Mouse (Mus musculus) T-helper 1 cell (primary cell): ENCODE measurements around the gene Dtx1.

Experiments
- in situ Hi-C: fragments of 300-600 bp; cut with MboI, MseI; formaldehyde crosslinking; loops from one replicate; pipeline ENCODE4 v1.15.1; 2025; ENCODE audit warnings: high pct_unique_total_duplicates

The Dtx1 gene

GRCm38 (mm10) chr5:120679676-120680555 is 31.8 kb downstream of the Dtx1 start:
- in situ Hi-C loops = no loop called here

DNA sequence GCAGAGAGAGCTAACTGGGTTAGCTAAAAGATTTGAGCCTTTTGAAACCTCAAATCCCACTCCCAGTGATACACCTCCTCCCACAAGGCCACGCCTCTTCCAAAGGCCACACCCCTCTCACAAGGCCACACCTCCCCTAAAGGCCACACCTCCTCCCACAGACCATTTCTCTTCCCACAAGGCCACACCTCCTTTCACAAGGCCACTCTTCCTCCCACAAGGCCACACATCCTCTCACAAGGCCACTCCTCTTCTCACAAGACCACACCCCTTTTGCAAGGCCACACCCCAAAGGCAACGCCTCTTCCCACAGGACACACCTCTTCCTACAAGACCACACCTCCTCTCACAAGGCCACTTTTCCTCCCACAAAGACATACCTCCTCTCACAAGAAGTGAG is 34.2 kb downstream of the Dtx1 start:
- in situ Hi-C loops = no loop called here

- in situ Hi-C loops = no loop called here
Observed at GRCm38 (mm10) chr5:120674229-120675145, 37.2 kb downstream of the Dtx1 start.

DNA sequence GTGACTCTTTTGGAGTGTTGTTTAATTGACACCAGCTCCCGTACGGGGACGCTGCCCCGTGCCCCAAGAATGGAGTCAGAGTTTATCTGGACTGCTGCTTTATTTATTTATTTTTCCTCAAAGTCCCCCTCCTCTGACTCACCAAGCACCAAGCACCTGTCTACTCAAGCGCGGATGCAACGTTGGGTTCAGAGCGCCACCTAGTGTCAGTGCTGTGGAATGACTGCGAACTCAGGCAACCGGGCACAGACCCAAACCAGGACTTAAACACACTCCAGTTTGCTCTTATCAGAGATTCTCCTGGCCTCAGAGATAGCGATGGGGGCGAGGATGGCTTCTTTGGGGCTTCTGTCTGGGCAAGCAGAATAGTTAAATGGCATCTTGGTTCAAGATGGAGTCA is 38.1 kb downstream of the Dtx1 start:
- in situ Hi-C loops = no loop called here

GRCm38 (mm10) chr5:120671865-120672264 is 39.9 kb downstream of the Dtx1 start:
- in situ Hi-C loops = no loop called here

DNA sequence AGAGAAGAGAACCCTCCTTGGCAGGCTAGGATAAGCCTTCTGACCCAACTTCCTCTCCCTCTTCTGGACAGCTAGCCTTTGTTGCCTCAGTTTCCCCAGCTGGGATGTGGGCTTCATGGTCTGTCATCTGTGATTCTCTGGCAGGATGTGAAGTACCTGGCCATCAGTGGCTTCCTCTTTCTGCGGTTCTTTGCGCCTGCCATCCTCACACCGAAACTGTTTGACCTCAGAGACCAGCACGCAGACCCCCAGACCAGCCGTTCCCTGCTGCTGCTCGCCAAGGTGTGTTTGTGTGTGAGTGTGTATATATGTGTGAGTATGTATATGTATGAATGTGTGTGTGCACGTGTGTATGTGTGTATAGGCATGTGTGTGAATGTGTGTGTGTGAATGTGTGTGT is 41.6 kb downstream of the Dtx1 start:
- in situ Hi-C loops = no loop called here

DNA sequence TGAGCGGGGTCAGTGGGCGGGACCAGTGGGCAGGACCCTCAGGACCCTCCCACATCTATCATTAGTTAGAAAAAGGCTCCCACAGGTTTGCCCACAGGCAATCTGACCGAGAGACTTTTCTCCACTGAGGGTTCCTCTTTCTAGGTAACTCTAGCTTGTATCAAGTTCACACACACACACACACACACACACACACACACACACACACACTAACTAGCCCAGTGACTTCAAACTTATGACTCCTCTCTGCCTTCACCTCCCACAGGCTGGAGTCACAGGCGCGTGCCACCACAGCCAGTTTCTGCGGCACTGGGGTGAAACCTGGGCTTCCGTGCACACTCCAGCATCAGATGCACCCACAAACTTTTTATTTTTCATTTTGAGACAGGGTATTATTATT is 43.0 kb downstream of the Dtx1 start:
- in situ Hi-C loops = no loop called here

- in situ Hi-C loops = loop anchor here (5.0 kb wide), 1 partner anchor 43 kb away; no protein-coding TSS in a partner anchor
Observed at GRCm38 (mm10) chr5:120664888-120665287, 46.8 kb downstream of the Dtx1 start.

- in situ Hi-C loops = loop anchor here (5.0 kb wide), 1 partner anchor 39 kb away; no protein-coding TSS in a partner anchor
Observed at GRCm38 (mm10) chr5:120660816-120661215, 50.9 kb downstream of the Dtx1 start.

DNA sequence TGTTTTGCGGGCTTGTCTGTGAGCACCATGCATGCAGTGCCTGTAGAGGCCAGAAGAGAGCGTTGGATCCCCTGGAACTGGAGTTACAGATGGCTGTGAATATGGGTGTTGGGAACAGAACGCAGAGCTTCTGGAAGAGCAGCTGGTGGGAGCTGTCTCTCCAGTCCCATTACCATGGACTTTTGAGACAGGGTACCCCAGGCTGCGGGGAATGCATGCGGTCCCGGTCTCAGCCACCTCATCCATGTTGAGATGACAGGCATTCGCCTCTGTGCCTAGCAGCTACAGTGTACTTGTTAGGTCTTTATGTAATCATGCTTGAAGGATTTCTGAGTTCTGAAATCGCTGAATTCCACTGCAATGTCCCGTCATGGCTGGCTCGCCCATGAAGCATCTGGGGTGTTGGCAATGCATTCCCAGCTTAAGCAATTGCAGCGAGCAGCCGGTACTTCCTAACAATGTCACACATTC is 55.4 kb downstream of the Dtx1 start:
- in situ Hi-C loops = no loop called here

DNA sequence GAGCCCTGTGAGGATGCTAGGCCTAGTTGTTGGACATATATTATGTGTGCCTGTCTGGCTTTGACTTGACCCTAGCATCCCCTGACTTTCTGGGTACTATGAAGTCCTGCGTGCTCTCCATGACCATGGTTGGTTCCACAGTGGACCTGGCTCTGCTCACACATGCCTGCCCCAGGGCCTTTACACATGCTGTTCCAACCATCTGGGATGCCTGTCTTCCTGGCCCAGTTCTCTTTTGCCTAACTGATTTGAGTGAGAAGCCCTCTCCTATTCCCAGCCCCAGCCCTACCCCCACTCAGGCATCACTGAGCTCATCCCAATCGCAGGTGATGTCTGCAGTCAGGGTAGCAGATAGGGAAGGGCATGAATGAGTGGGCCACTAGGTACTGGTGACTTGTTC is 57.9 kb downstream of the Dtx1 start:
- in situ Hi-C loops = no loop called here

- in situ Hi-C loops = no loop called here
Observed at GRCm38 (mm10) chr5:120652915-120653701, 58.6 kb downstream of the Dtx1 start.

GRCm38 (mm10) chr5:120651230-120651629 is 60.5 kb downstream of the Dtx1 start:
- in situ Hi-C loops = no loop called here

DNA sequence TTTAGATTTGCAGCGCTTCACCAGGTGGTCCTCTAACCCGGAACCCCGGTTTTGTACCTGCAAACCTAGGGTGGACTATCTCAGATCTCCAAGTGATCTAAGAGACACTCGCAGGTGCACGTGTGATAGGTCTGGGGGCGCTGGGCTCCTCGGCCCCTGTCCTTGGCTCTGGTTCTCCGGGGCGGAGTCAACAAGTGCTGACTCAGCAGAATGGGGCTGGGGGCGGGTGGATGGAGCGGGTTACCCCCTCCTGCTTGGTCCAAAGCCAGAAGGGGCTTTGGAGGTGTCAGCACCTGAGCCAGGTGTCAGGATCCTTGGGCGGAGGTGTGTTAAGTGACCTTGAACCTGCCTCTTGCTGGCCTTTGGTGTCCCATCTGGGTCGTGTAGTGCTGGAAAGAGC is 61.8 kb downstream of the Dtx1 start:
- in situ Hi-C loops = no loop called here

DNA sequence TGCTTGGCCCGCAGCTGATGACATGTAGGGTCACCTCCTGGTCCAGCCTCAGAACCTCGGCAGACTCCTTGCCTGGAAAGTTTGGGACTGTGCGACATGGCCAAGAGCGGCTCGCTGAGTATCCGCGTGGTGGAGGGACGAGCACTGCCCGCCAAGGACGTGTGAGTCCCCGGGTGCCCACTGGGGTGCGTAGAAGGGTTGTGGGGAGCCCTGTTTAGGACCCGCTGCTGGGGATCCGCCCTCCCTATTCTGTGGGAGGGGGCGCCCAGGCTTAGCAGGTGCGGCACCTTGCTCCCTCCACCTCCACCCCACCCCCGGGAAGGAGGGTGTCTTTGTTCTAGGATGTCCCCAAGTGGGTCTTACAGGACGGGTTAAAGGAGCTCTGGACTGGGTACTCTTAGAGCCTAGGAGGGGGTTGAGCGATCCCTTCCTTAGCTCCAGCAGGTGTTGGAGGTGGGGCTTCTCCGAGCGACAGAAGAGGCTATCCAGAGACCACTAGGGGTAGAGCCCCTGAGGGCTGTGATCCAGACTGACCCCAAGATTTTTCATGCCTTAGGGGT is 62.3 kb downstream of the Dtx1 start:
- in situ Hi-C loops = no loop called here

DNA sequence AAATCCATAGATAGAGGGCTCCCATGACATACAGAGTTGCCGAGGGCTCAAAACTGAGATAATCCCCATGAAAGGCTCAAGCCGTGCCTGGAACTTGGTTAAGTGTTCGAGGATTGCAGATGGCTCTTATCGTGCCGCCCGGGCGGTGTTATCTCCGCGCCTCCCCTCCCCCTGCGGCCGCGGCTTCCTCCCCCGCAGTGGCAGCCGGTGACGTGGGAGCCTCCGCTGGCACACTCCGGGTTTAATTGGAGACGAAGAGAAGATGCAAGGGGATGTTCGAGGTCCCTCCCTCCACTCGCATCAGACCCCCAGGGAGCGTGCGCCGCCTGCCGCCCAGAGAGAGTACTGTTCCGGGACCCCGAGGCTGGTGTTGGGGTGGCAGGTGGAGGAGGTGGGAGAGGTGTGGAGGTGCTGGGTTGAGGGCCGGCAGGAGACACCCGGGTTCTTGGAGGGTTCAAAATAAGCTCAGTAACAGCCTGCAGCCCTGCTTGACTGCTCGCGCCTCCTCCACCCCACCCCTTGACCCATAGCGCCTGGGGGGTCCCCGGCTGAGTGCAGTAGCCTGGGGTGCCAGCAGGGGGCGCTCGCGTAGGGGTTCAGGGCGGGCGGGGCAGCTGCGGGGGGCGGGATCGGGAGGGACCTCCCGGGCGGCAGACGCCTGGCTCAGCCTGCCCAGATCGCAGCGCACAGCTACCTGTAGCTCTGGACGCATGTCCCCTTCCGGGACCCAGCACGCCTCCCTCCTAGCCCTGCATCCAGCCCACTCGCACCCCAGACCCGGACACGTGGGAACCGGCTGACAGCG is 63.0 kb downstream of the Dtx1 start, which contains the start of gene Rasal1:
Gene Rasal1 (plus strand): TSS at position 244 of the 805 bp plus-strand sequence.
- in situ Hi-C loops = no loop called here

GRCm38 (mm10) chr5:120647814-120648491 is 63.8 kb downstream of the Dtx1 start:
- in situ Hi-C loops = no loop called here

DNA sequence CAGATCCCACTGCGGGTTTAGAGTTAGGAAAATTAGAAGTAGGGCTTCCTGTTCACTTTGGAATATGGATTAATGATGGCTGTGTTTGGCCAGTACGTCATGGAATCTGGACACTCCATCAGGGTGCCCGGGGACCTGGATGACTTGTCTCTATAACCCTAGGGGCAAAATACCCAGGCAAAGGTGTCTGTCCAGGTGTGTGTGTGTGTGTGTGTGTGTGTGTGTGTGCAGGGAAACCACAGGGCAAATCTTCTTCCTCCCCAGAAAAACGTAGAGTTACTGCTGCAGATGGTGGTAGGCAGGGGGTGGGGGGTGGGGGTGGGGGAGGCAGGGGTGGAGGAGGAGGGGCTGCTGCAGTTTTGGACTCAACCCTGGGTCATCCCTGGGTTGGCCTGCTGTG is 64.4 kb downstream of the Dtx1 start:
- in situ Hi-C loops = no loop called here

- in situ Hi-C loops = no loop called here
Observed at GRCm38 (mm10) chr5:120645851-120646250, 65.9 kb downstream of the Dtx1 start.

- in situ Hi-C loops = no loop called here
Observed at GRCm38 (mm10) chr5:120644227-120644626, 67.5 kb downstream of the Dtx1 start.
